Mouse (Mus musculus): ENCODE results near the gene Kif26b.

Kif26b gene

GRCm38 (mm10) chr1:178590229-178591171 lies 61.6 kb downstream of the Kif26b start:
- peak; percentile 83 for ATAC-seq (ENCODE audit: low TSS enrichment)

- no peak for ATAC-seq (ENCODE audit: low TSS enrichment)
Measured at GRCm38 (mm10) chr1:178597113-178597512, 68.2 kb downstream of the Kif26b start.

- ATAC-seq (ENCODE audit: low TSS enrichment): no peak
Measured at GRCm38 (mm10) chr1:178597757-178598156, 68.8 kb downstream of the Kif26b start.

GRCm38 (mm10) chr1:178600851-178601569 lies 72.1 kb downstream of the Kif26b start:
- no peak for ATAC-seq (ENCODE audit: low TSS enrichment)

- no peak for ATAC-seq (ENCODE audit: low TSS enrichment)
Measured at GRCm38 (mm10) chr1:178609151-178609775, 80.3 kb downstream of the Kif26b start.

- no peak for ATAC-seq (ENCODE audit: low TSS enrichment)
Measured at GRCm38 (mm10) chr1:178611512-178611911, 82.6 kb downstream of the Kif26b start.

- ATAC-seq (ENCODE audit: low TSS enrichment): no peak
Measured at GRCm38 (mm10) chr1:178621301-178621700, 92.4 kb downstream of the Kif26b start.

GRCm38 (mm10) chr1:178623889-178624288 lies 95.0 kb downstream of the Kif26b start:
- peak; percentile 91 for ATAC-seq (ENCODE audit: low TSS enrichment)

- no peak for ATAC-seq (ENCODE audit: low TSS enrichment)
Measured at GRCm38 (mm10) chr1:178626961-178627381, 98.0 kb downstream of the Kif26b start.

- no peak for ATAC-seq (ENCODE audit: low TSS enrichment)
Measured at GRCm38 (mm10) chr1:178630042-178630441, 101.1 kb downstream of the Kif26b start.

GRCm38 (mm10) chr1:178631863-178632262 lies 102.9 kb downstream of the Kif26b start:
- no peak for ATAC-seq (ENCODE audit: low TSS enrichment)

GRCm38 (mm10) chr1:178634359-178635085 lies 105.6 kb downstream of the Kif26b start:
- peak; percentile 47 for ATAC-seq (ENCODE audit: low TSS enrichment)

GRCm38 (mm10) chr1:178635470-178635869 lies 106.5 kb downstream of the Kif26b start:
- ATAC-seq (ENCODE audit: low TSS enrichment): no peak

- no peak for ATAC-seq (ENCODE audit: low TSS enrichment)
Measured at GRCm38 (mm10) chr1:178637293-178637692, 108.4 kb downstream of the Kif26b start.

- no peak for ATAC-seq (ENCODE audit: low TSS enrichment)
Measured at GRCm38 (mm10) chr1:178639951-178640350, 111.0 kb downstream of the Kif26b start.

- ATAC-seq (ENCODE audit: low TSS enrichment): peak; percentile 93
Measured at GRCm38 (mm10) chr1:178640719-178641455, 112.0 kb downstream of the Kif26b start.

- no peak for ATAC-seq (ENCODE audit: low TSS enrichment)
Measured at GRCm38 (mm10) chr1:178641788-178642187, 112.9 kb downstream of the Kif26b start.

GRCm38 (mm10) chr1:178644954-178645353 lies 116.0 kb downstream of the Kif26b start:
- no peak for ATAC-seq (ENCODE audit: low TSS enrichment)

GRCm38 (mm10) chr1:178646589-178646988 lies 117.7 kb downstream of the Kif26b start:
- no peak for ATAC-seq (ENCODE audit: low TSS enrichment)

- ATAC-seq (ENCODE audit: low TSS enrichment): no peak
Measured at GRCm38 (mm10) chr1:178655525-178655924, 126.6 kb downstream of the Kif26b start.

GRCm38 (mm10) chr1:178661035-178661434 lies 132.1 kb downstream of the Kif26b start:
- no peak for ATAC-seq (ENCODE audit: low TSS enrichment)
